Mouse (Mus musculus) adipocyte (in vitro differentiated cells): Measurements from ENCODE around the gene Neurl4.

Source experiments
- DNase-seq: peaks from one replicate; pipeline ENCODE4 v3.0.0-alpha.2; 2016; ENCODE audit warnings: low spot score

The Neurl4 gene

GRCm38 (mm10) chr11:69881787-69882670 is 18.8 kb upstream of the Neurl4 start:
- DNase-seq, result no peak

DNA sequence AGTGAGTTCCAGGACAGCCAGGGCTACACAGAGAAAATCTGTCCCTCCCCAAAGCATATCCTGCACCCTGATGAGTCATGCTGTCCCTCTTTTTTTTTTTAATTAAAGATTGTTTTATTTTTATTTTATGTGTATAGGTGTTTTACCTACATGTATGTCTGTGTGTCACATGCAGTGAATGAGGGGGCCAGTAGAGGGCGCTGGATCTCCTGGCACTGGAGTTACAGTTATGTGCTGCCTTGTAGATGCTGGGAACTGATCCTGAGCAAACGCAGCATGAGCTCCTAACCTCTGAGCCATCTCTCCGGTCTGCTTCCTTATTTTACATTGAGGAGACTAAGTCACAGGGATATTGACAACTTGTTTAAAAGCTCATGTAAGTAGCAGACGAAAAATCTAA is 17.8 kb upstream of the Neurl4 start:
- DNase-seq, result no peak

DNA sequence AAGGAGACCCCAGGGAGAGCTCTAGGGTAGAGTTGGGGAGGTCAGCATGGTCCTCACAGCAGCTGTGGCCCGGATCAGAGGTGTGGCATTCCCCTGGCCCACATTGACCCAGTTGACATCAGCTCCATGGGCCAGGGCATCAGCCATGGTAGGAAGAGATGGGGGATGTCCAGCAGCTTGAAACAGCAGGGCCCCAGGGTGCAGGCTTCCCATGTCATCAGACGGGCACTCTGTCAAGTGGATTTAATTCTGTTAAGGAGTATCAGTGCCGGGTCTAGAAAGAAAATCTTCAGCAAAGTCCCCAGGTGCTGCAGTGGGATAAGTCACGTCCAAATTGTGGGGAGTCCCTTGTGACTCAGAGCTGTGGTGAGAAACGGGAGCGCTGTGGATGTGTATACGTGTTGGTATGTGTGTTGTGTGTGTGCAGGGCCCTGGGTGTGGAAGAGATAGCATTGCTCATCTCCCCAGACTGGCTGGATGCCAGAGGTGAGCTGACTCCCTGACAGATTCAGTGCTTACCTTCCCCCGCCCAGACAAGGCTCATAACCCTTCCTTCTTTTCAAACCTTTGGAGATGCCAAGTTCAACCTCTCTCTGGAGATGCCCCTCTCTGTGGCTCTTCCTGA is 17.2 kb upstream of the Neurl4 start:
- no peak for DNase-seq

- DNase-seq, result no peak
Observed at GRCm38 (mm10) chr11:69884240-69884639, 16.6 kb upstream of the Neurl4 start.

GRCm38 (mm10) chr11:69884663-69885062 is 16.2 kb upstream of the Neurl4 start:
- no peak for DNase-seq

- DNase-seq, result no peak
Observed at GRCm38 (mm10) chr11:69886907-69887635, 13.8 kb upstream of the Neurl4 start.

- no peak for DNase-seq
Observed at GRCm38 (mm10) chr11:69891482-69891881, 9.4 kb upstream of the Neurl4 start.

- no peak for DNase-seq
Observed at GRCm38 (mm10) chr11:69894671-69895070, 6.2 kb upstream of the Neurl4 start.

GRCm38 (mm10) chr11:69895291-69895690 is 5.6 kb upstream of the Neurl4 start, which contains the start of gene Acap1:
Acap1 (minus strand) TSS chr11:69895539.
- no peak for DNase-seq

DNA sequence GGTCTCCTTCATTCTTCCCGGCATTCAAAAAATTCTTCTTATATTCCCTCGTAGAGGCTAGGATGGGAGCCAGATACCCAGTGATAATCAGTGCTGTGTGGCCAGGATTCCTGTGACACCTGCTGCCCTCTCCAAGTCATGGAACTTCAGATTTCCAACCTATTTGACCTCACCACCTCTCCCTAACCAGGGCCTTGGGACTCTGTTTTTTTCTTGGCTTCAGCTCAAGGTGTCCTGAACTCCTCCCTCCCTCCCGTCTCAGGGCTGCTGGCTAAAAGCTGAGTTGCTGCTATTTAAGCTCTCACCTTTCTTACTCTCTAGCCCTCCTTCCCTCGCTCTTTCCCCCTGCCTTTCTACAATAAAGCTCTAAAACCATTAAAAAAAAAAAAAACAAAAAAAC is 1.0 kb upstream of the Neurl4 start:
- no peak for DNase-seq

GRCm38 (mm10) chr11:69901406-69901846 is 554 bp downstream of the Neurl4 start:
- DNase-seq, result peak; percentile 97

DNA sequence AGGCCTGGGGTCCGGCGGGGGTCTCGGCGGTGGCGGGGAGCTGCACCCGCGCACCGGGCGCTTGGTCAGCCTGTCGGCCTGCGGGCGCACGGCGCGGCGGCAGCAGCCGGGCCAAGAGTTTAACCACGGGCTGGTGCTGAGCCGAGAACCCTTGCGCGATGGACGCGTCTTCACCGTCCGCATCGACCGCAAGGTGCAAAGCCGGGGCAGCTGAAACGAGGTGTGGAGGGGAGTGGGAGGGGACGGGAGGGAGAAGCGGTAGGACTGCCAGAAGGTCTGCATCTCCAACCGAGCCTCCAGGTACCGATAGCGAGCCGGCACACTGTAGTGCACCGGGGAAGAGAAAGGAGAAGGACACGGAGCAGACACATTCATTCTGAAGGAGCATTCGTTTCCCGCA is 1.1 kb downstream of the Neurl4 start:
- DNase-seq, result no peak

- DNase-seq, result no peak
Observed at GRCm38 (mm10) chr11:69902972-69903371, 2.1 kb downstream of the Neurl4 start.

GRCm38 (mm10) chr11:69904311-69904710 is 3.4 kb downstream of the Neurl4 start:
- DNase-seq, result no peak

DNA sequence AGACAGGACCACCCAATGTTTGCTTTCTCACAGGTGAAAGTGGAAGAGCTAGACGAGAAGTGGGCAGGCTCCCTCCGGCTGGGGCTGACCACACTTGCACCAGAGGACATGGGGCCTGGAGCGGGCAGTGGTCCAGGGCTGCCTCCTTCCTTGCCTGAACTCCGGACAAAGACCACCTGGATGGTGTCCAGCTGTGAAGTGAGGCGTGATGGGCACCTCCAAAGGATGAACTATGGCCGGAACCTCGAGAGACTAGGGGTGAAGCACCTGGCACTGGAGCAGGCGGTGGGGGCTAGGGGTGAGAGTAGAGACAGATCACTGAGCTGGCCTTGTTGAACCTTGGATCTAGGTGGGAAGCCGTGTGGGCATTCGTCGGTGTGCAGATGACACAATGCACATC is 7.8 kb downstream of the Neurl4 start:
- no peak for DNase-seq

DNA sequence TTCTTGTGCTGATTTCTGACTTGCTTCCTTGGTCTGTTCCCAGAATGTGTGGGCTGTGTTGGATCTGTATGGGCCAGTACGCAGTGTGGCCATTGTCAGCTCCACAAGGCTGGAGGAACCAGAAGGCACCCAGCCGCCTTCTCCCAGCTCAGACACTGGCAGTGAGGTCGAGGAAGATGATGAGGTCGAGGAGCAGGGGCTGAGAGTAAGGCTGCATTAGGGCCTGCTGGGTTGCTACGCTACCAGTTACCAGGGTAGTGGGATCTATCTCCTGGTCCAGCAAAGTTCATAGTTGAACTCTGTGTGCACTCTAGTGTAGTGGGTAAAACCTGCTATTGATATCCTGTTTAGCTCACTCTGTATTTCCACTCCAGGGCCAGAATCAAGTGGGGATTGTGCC is 8.3 kb downstream of the Neurl4 start:
- no peak for DNase-seq

DNA sequence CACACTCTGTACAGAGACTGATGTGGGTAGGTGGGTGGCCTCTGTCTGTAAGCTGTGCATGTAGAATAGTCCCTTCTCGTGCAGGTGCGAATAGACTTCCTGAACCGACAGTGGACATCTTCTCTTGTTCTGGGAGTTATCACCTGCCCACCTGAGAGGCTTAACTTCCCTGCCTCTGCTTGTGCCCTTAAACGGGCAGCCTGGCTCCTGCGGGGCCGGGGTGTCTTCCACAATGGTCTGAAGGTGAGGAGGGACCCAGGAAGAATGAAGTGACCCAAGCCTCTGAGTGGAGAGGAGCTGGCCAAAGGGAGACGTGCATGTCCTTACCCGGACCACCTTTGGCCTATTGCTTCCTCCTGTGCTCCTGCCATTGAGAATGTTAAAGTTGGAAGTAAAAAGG is 9.3 kb downstream of the Neurl4 start:
- no peak for DNase-seq

DNA sequence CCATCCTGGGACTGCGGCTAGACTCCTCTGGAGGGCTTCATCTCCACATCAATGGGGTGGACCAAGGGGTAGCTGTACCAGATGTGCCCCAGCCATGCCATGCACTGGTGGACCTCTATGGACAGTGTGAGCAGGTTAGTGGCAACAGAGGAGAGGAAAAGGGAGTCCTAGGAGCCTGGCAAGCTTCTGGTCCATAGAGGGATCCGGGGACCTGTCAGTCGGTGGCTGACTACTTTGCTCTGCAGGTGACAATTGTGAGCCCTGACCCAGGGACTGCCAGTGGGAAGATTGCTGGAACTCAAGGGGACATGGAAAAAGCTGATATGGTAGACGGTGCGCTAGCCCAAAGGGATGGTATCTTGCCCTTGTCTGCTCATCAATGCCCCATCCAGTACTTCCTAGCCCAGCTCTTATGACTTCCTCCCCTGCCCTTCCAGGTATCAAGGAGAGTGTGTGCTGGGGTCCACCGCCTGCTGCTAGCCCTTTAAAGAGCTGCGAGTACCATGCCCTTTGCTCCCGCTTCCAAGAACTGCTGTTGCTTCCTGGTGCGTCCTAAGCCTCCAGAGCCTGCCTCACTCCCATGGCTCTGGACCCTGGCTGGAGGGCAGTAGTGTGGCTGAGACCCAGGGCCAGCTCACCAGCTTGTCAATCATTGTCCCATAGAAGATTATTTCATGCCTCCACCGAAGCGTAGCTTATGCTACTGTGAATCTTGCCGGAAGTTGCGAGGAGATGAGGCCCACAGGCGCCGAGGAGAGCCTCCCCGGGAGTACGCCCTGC is 10.1 kb downstream of the Neurl4 start:
- DNase-seq, result no peak

GRCm38 (mm10) chr11:69911701-69912100 is 10.8 kb downstream of the Neurl4 start:
- no peak for DNase-seq

DNA sequence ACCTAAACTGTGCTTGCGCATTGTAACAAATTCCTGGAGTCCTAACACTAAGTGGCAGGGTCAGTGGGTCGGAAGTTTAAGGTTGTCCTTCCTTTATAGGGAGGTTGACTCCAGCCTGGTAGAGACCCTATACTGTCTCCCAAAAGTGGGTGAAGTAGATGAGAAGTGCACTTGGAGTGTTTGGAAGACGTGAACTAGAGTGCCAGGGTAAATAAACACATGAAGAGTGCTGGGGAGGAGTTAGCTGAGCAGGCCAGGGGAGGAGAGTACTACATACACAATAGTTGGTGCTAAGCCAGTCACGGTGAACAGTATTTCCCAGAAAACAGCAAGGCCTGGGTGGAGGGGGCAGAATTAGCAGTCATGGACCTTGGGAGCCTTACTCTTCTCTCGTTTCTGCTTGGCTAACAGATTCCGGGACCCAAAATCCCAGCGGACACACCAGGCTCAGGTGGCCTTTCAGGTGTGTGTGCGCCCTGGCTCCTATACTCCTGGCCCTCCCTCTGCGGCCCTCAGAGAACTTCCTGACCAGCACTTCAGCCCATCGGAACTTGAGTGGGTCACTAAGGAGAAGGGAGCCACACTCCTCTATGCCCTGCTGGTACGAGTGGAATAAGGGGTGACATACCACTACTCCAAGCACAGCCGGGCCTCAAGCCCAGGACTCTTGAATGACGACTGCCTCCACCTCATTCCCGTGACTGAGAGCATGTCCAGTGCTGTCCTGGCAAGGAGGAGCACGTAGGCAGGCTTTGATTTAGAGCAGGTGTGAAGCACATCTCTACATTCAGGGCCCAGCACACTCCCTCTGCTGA is 12.1 kb downstream of the Neurl4 start:
- peak; percentile 33 for DNase-seq
